Mouse (Mus musculus) left cerebral cortex, postnatal 10 days (tissue): ENCODE results near the gene Zfp146. TPM values are rescaled to one million over a fixed set of nuclear protein-coding genes. Genes with fewer than 3 reads are reported as not detected.
"Not testable (repeated sequence)": the region's sequence is repeated elsewhere in the genome, so short reads cannot be mapped to it uniquely, and the experiment has no call there.

Source experiments
- DNase-seq, 2 experiments: peaks; one replicate each; pipeline ENCODE4 v3.0.0; 2021 to 2022; ENCODE audit warnings: low spot score in 2 of 2, mixed read lengths in 1 of 2; ENCODE audit errors: extremely low spot score in 1 of 2
- intact Hi-C: fragments of 180-260 bp; cut with DNase I; formaldehyde crosslinking; loops from one replicate; pipeline ENCODE4 v1.15.1; 2025
- total RNA-seq, 2 experiments: library from RNA; stranded (reverse); gene quantifications; 2 replicates each; pipeline ENCODE4 v1.2.3; 2021

Gene Zfp146
- total RNA-seq, 2 experiments from 2014 or later: 43.5 to 50.7 TPM

GRCm38 (mm10) chr7:30194101-30194831 lies 24.7 kb upstream of the Zfp146 start:
- intact Hi-C loops: no loop called here
- DNase-seq: peak in 1 of 2 experiments; percentile 72

GRCm38 (mm10) chr7:30193581-30194100 lies 24.1 kb upstream of the Zfp146 start:
- intact Hi-C loops: no loop called here
- DNase-seq: peak; percentile 48 to 83

GRCm38 (mm10) chr7:30193013-30193412 lies 23.5 kb upstream of the Zfp146 start:
- intact Hi-C loops: no loop called here
- DNase-seq: peak in 1 of 2 experiments; percentile 36

- intact Hi-C loops: no loop called here
- DNase-seq: no peak
Observed at GRCm38 (mm10) chr7:30192088-30192487, 22.5 kb upstream of the Zfp146 start.

- DNase-seq: no peak
- intact Hi-C loops: no loop called here
Observed at GRCm38 (mm10) chr7:30189116-30189491, 19.6 kb upstream of the Zfp146 start.

- intact Hi-C loops: no loop called here
- DNase-seq: no peak
Observed at GRCm38 (mm10) chr7:30188344-30189115, 19.0 kb upstream of the Zfp146 start.

GRCm38 (mm10) chr7:30184641-30185348 lies 15.2 kb upstream of the Zfp146 start:
- intact Hi-C loops: loop anchor here (5.0 kb wide), 1 partner anchor 33 kb away; no protein-coding TSS in a partner anchor
- no peak for DNase-seq

GRCm38 (mm10) chr7:30183879-30184289 lies 14.3 kb upstream of the Zfp146 start, which contains the start of gene Cox7a1:
Gene Cox7a1 (plus strand): TSS chr7:30184144.
- peak; percentile 53 to 89 for DNase-seq
- intact Hi-C loops: loop anchor here (5.0 kb wide), 1 partner anchor 33 kb away; no protein-coding TSS in a partner anchor

GRCm38 (mm10) chr7:30183189-30183588 lies 13.6 kb upstream of the Zfp146 start:
- intact Hi-C loops: loop anchor here (5.0 kb wide), 1 partner anchor 34 kb away; no protein-coding TSS in a partner anchor
- DNase-seq: not testable (repeated sequence)

- intact Hi-C loops: loop anchor here (5.0 kb wide), 1 partner anchor 35 kb away; no protein-coding TSS in a partner anchor
Observed at GRCm38 (mm10) chr7:30181929-30182328, 12.4 kb upstream of the Zfp146 start.

GRCm38 (mm10) chr7:30181308-30181707 lies 11.8 kb upstream of the Zfp146 start:
- intact Hi-C loops: loop anchor here (5.0 kb wide), 1 partner anchor 36 kb away; no protein-coding TSS in a partner anchor
- DNase-seq: peak; percentile 69 to 76

More at GRCm38 (mm10) chr7:30181929-30182328, 12.4 kb upstream of the Zfp146 start:
- not testable (repeated sequence) for DNase-seq

- no peak for DNase-seq
- intact Hi-C loops: no loop called here
Observed at GRCm38 (mm10) chr7:30178256-30178655, 8.7 kb upstream of the Zfp146 start.

- intact Hi-C loops: no loop called here
- no peak for DNase-seq
Observed at GRCm38 (mm10) chr7:30176474-30176873, 6.9 kb upstream of the Zfp146 start.

GRCm38 (mm10) chr7:30170283-30170951 lies 867 bp upstream of the Zfp146 start:
- intact Hi-C loops: no loop called here
- no peak for DNase-seq

GRCm38 (mm10) chr7:30168914-30169582 lies 502 bp downstream of the Zfp146 start:
- intact Hi-C loops: no loop called here

GRCm38 (mm10) chr7:30164745-30165144 lies 4.8 kb downstream of the Zfp146 start:
- DNase-seq: no peak
- intact Hi-C loops: no loop called here

More at GRCm38 (mm10) chr7:30168914-30169582, 502 bp downstream of the Zfp146 start:
- no peak for DNase-seq

- intact Hi-C loops: no loop called here
Observed at GRCm38 (mm10) chr7:30163113-30163512, 6.4 kb downstream of the Zfp146 start.

GRCm38 (mm10) chr7:30155507-30155906 lies 14.0 kb downstream of the Zfp146 start:
- intact Hi-C loops: no loop called here
- DNase-seq: no peak

More at GRCm38 (mm10) chr7:30163113-30163512, 6.4 kb downstream of the Zfp146 start:
- DNase-seq: no peak
